9 mouse cellular contexts compared by ENCODE assay signal in the genomic region with DNA sequence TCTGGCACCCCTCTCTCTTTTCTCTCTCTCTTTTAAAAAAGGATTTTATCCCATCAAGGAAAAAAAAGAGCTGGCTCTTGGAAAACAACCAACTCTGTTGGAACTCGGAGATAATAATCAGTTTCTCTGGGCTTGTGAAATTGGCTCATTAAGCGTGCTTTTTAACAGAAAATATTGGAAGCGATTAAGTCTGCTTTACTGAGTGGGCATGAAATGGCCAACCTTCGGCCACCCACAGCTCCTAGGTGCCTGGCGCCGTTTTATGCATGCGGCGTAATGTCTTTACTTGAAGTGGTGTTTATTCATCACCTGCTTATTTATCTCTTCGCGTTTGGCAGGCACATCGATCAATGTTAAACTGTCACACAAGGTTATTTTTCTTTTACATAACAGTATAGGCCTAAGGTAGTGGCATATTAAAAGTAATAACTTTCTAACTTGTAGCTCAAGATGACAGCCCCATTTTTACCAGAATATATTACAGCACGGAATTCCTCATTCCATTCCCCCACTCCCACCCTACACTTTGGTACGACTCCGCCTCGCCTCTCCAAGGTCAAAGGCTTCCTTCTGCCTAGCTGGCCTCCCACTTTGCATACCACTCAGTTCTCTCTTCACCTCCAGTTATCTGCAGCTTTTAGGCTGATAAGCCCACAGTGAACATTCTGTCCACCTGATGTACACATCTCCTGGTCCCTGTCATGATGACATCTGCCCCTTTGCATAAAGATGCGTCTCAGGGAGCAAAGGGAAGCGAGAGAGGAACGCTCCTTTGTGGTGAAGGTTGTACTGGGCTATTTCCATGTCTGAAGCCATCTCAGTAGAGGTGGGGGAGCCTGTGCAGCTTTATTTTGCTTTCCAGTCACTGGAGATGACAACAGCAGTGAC.
A peak's percentile ranks its signal among the peaks of the same experiment; 100 is the strongest.
DNase-seq lines count a peak whose midpoint lies in the region; ATAC-seq lines count a peak whose summit lies in the region.
"Had no signal": no experiment of that assay in that cellular context is flagged by ENCODE, and none has a peak within 500 bp of the region (broad histone marks: within the 10 kb centered on the region; RNA-seq: fewer than 3 reads in every experiment).

No protein-coding gene starts in this region.

- H3K36me3 ChIP-seq in kidney, embryonic 16.5 days (ENCODE audit: insufficient read depth, low read length), result no peaks in the 10 kb centered on the region
- H3K36me3 ChIP-seq in forebrain, embryonic 16.5 days (ENCODE audit: control insufficient read depth, insufficient read depth), result no peaks in the 10 kb centered on the region
- H3K36me3 ChIP-seq in midbrain, embryonic 14.5 days (ENCODE audit: control insufficient read depth, insufficient read depth, low read length), result no peaks in the 10 kb centered on the region

- H3K4me2 ChIP-seq in kidney, embryonic 16.5 days (replicated peaks; ENCODE audit: low read depth, low read length), result no peak overlapping the region
- H3K4me2 ChIP-seq in forebrain, embryonic 16.5 days (ENCODE audit: low read length), result peak overlapping the region; percentile 16; the same call in 1 of the 2 replicates
- no peak overlapping the region for H3K4me2 ChIP-seq in midbrain, embryonic 14.5 days (ENCODE audit: low read length)

- 63% methylated on average over 18 of the region's 18 CpGs for WGBS in kidney, embryonic 16.5 days
- WGBS in forebrain, embryonic 16.5 days, result 19% methylated on average over 18 of the region's 18 CpGs
- 56% methylated on average over 18 of the region's 18 CpGs for WGBS in midbrain, embryonic 14.5 days

- DNase-seq in kidney, adult 8-10 months, result no peak
- peak; percentile 28 for DNase-seq in brain, adult 2 months (ENCODE audit: low read depth, low spot score)
- peak; percentile 25 for DNase-seq in midbrain, embryonic 14.5 days
- no peak for DNase-seq in MN1 (ENCODE audit: low spot score)
- DNase-seq in adrenal gland, adult 8-10 months, result no peak

- no peaks in the 10 kb centered on the region for H3K27me3 ChIP-seq in kidney, embryonic 16.5 days (ENCODE audit: insufficient read depth, low read length)
- H3K27me3 ChIP-seq in forebrain, embryonic 16.5 days (replicated peaks; ENCODE audit: control insufficient read depth, insufficient read depth, low read length), result no peaks in the 10 kb centered on the region
- H3K27me3 ChIP-seq in midbrain, embryonic 14.5 days (ENCODE audit: control insufficient read depth, insufficient read depth, low read length), result no peaks in the 10 kb centered on the region

- H3K27ac ChIP-seq in kidney, embryonic 16.5 days (ENCODE audit: low read length), result no peak overlapping the region
- H3K27ac ChIP-seq in forebrain, embryonic 16.5 days (ENCODE audit: low read length), result peak overlapping the region; percentile 45
- H3K27ac ChIP-seq in midbrain, embryonic 14.5 days (replicated peaks; ENCODE audit: low read depth, low read length), result no peak overlapping the region
- H3K27ac ChIP-seq: macrophage had no signal

- no peak overlapping the region for H3K4me3 ChIP-seq in kidney, embryonic 16.5 days (ENCODE audit: low read length)
- no peak overlapping the region for H3K4me3 ChIP-seq in forebrain, embryonic 16.5 days (replicated peaks; ENCODE audit: low read length)
- no peak overlapping the region for H3K4me3 ChIP-seq in midbrain, embryonic 14.5 days (replicated peaks; ENCODE audit: low read depth, low read length)

- ATAC-seq in kidney, embryonic 16.5 days (ENCODE audit: low FRiP score, low TSS enrichment), result peak; percentile 35; the same call in 1 of the 2 replicates
- peak; percentile 72 for ATAC-seq in forebrain, embryonic 16.5 days
- ATAC-seq in midbrain, embryonic 14.5 days (ENCODE audit: low FRiP score, low TSS enrichment), result no peak
- no peak for ATAC-seq in inflammation-experienced regulatory T-cells, adult 6 months

- peaks cover 6% of the 10 kb centered on the region; the same call in 1 of the 2 replicates for H3K4me1 ChIP-seq in kidney, embryonic 16.5 days (ENCODE audit: insufficient read depth, low read length)
- H3K4me1 ChIP-seq in forebrain, embryonic 16.5 days (replicated peaks; ENCODE audit: control insufficient read depth, insufficient read depth, low read length), result peaks cover 19% of the 10 kb centered on the region
- 0 out of 2 replicates have a peak, but pooled peaks cover 3% of the 10 kb centered on the region for H3K4me1 ChIP-seq in midbrain, embryonic 14.5 days (ENCODE audit: control insufficient read depth, insufficient read depth, low read length)

- H3K9ac ChIP-seq in kidney, embryonic 16.5 days (replicated peaks; ENCODE audit: low read length), result no peak overlapping the region
- H3K9ac ChIP-seq in forebrain, embryonic 16.5 days (replicated peaks; ENCODE audit: low read depth, low read length), result no peak overlapping the region
- no peak overlapping the region for H3K9ac ChIP-seq in midbrain, embryonic 14.5 days (replicated peaks; ENCODE audit: low read length)

- H3K9me3 ChIP-seq in kidney, embryonic 16.5 days (ENCODE audit: low read length), result no peaks in the 10 kb centered on the region
- no peaks in the 10 kb centered on the region for H3K9me3 ChIP-seq in forebrain, embryonic 16.5 days (ENCODE audit: control insufficient read depth, low read length)
- H3K9me3 ChIP-seq in midbrain, embryonic 14.5 days (ENCODE audit: control insufficient read depth, low read length), result no peaks in the 10 kb centered on the region

Comparison
In these comparisons a context has a peak if more than half of its experiments do, and no peak if none do; other contexts are left out.
1. ATAC-seq: peak in kidney, embryonic 16.5 days (single experiment) and forebrain, embryonic 16.5 days (single experiment); none in midbrain, embryonic 14.5 days (single experiment) and inflammation-experienced regulatory T-cells, adult 6 months (single experiment).
2. DNase-seq: peak in brain, adult 2 months (single experiment) and midbrain, embryonic 14.5 days (single experiment); none in kidney, adult 8-10 months (0 of 2), MN1 (single experiment) and adrenal gland, adult 8-10 months (single experiment).